Mouse (Mus musculus) neural tube, embryonic 14.5 days (tissue): ENCODE data around the gene Hps1. TPM values are rescaled to one million over a fixed set of nuclear protein-coding genes. Genes with fewer than 3 reads are reported as not detected.

Experiments used
- ATAC-seq: fragments of 200-750 bp; cut with Nextera tagmentation; 2 replicates; pipeline ENCODE4 v1.8.0; 2017; ENCODE audit warnings: low read depth, mild to moderate bottlenecking, moderate TSS enrichment, moderate library complexity
- H3K27ac ChIP-seq: fragments of 300-500 bp; sonication (generic); 2 replicates; pipeline ENCODE4 v1.5.1; 2014; ENCODE audit warnings: low read depth, mild to moderate bottlenecking, control low read depth, low read length, moderate library complexity, mixed read lengths
- H3K27me3 ChIP-seq: fragments of 300-500 bp; sonication (generic); 2 replicates; pipeline ENCODE4 v1.6.1; 2014; ENCODE audit warnings: low read length; ENCODE audit not compliant: control insufficient read depth, insufficient read depth
- H3K36me3 ChIP-seq: fragments of 300-500 bp; sonication (generic); 2 replicates; pipeline ENCODE4 v1.6.1; 2014; ENCODE audit warnings: low read length, mixed read lengths; ENCODE audit not compliant: control insufficient read depth, insufficient read depth
- H3K4me1 ChIP-seq: fragments of 300-500 bp; sonication (generic); 2 replicates; pipeline ENCODE4 v1.6.1; 2014; ENCODE audit warnings: low read length; ENCODE audit not compliant: control insufficient read depth, insufficient read depth
- H3K4me2 ChIP-seq: fragments of 300-500 bp; sonication (generic); 2 replicates; pipeline ENCODE4 v1.6.1; 2014; ENCODE audit warnings: mild to moderate bottlenecking, low read depth, low read length, control low read depth
- H3K4me3 ChIP-seq: fragments of 300-500 bp; sonication (generic); 2 replicates; pipeline ENCODE4 v1.5.1; 2014; ENCODE audit warnings: low read depth, low read length, control low read depth, mixed read lengths
- H3K9ac ChIP-seq: fragments of 300-500 bp; sonication (generic); replicated peaks from 2 replicates; pipeline ENCODE4 v1.6.1; 2014; ENCODE audit warnings: low read depth, mild to moderate bottlenecking, control low read depth, low read length, mixed read lengths
- H3K9me3 ChIP-seq: fragments of 300-500 bp; sonication (generic); 2 replicates; pipeline ENCODE4 v1.6.1; 2016; ENCODE audit warnings: low read length; ENCODE audit not compliant: control insufficient read depth
- WGBS: fragments of 180-500 bp; shearing (Covaris S2); extraction: QIAGEN DNeasy Blood & Tissue Kit; methylation state at CpG from one replicate; pipeline ENCODE4 v1.1.7; 2014; 5-methylcytosine and 5-hydroxymethylcytosine counted together
- polyA plus RNA-seq: library from polyadenylated mRNA; unstranded; fragments of >200 nt; fragmentation: Nextera tagmentation; extraction: Ambion mirVana; gene quantifications from 2 replicates; pipeline ENCODE4 v1.2.1, GENCODE M21; 2014

Gene Hps1
- polyA plus RNA-seq, 1 experiment from 2014 or later = 10.3 TPM

- WGBS = 66% methylated on average over 5 of the region's 5 CpGs
- H3K4me1 ChIP-seq = no peaks in the 10 kb centered on the region
Observed at GRCm38 (mm10) chr19:42734982-42735381, 44.8 kb downstream of the Hps1 start.

GRCm38 (mm10) chr19:42727424-42727823 is 52.4 kb downstream of the Hps1 start:
- Histone ChIP-seq H3K27me3 (no peaks in the 10 kb centered on the region), H3K27ac (no peak overlapping the region), H3K4me1 (0 out of 2 replicates have a peak, but pooled peaks cover 2% of the 10 kb centered on the region), H3K4me2 (no peak overlapping the region), H3K4me3 (no peak overlapping the region), H3K9ac (no peak overlapping the region), H3K36me3 (no peaks in the 10 kb centered on the region), H3K9me3 (no peaks in the 10 kb centered on the region)
- WGBS = 89% methylated on average over 4 of the region's 4 CpGs
- ATAC-seq = no peak

More at GRCm38 (mm10) chr19:42734982-42735381, 44.8 kb downstream of the Hps1 start:
- no peaks in the 10 kb centered on the region for H3K9me3 ChIP-seq
- H3K27me3 ChIP-seq = no peaks in the 10 kb centered on the region
- no peak overlapping the region for H3K4me2 ChIP-seq
- H3K9ac ChIP-seq = no peak overlapping the region
- no peak overlapping the region for H3K27ac ChIP-seq
- ATAC-seq = no peak
- no peak overlapping the region for H3K4me3 ChIP-seq
- no peaks in the 10 kb centered on the region for H3K36me3 ChIP-seq

DNA sequence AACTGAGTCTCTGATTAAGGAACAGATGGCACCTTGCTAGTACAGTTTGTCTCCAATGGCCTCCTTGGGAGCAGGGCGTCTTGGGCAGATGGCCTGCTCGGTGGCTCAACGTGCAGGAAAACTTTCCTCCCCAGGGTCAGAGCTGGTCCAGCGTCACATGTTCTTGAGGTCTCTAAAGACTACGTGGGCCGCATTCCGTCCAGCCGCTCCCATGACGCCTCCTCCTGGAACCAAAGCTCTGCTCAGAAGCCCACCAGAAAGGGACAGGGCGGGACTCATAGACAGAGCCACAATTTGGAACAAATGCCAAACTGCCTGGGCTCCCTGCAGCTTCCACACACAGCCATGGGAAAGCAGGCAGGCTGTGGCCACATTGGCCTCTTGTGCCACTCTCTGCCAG is 53.0 kb downstream of the Hps1 start:
- H3K4me3 ChIP-seq = no peak overlapping the region
- H3K27ac ChIP-seq = no peak overlapping the region
- H3K27me3 ChIP-seq = no peaks in the 10 kb centered on the region
- H3K4me2 ChIP-seq = no peak overlapping the region
- no peak for ATAC-seq
- 89% methylated on average over 10 of the region's 10 CpGs for WGBS
- H3K9me3 ChIP-seq = no peaks in the 10 kb centered on the region
- no peaks in the 10 kb centered on the region for H3K36me3 ChIP-seq
- H3K4me1 ChIP-seq = 0 out of 2 replicates have a peak, but pooled peaks cover 5% of the 10 kb centered on the region
- no peak overlapping the region for H3K9ac ChIP-seq

DNA sequence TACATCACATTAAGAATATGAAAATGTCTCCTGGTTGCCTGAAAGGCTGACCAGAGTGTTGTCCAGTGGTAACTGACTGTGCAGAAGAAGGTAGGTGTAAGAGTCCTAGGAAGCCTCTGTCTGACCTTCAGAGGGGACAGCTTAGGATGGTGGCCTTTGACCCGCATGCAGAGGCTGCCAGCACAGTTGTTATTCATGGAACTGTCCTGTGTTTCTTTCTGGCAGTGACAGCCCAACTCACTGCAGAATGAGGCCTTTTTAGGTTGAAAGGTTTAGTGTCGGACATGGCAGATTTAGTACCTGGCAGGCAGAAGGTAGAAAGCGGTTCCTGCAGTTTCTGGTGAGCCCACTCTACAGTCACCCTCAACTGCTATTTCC is 53.8 kb downstream of the Hps1 start:
- Histone ChIP-seq H3K27me3 (no peaks in the 10 kb centered on the region), H3K9ac (no peak overlapping the region), H3K4me2 (no peak overlapping the region), H3K9me3 (no peaks in the 10 kb centered on the region), H3K4me1 (0 out of 2 replicates have a peak, but pooled peaks cover 5% of the 10 kb centered on the region), H3K4me3 (no peak overlapping the region), H3K27ac (no peak overlapping the region), H3K36me3 (no peaks in the 10 kb centered on the region)
- no peak for ATAC-seq
- 56% methylated on average over 3 of the region's 3 CpGs for WGBS

DNA sequence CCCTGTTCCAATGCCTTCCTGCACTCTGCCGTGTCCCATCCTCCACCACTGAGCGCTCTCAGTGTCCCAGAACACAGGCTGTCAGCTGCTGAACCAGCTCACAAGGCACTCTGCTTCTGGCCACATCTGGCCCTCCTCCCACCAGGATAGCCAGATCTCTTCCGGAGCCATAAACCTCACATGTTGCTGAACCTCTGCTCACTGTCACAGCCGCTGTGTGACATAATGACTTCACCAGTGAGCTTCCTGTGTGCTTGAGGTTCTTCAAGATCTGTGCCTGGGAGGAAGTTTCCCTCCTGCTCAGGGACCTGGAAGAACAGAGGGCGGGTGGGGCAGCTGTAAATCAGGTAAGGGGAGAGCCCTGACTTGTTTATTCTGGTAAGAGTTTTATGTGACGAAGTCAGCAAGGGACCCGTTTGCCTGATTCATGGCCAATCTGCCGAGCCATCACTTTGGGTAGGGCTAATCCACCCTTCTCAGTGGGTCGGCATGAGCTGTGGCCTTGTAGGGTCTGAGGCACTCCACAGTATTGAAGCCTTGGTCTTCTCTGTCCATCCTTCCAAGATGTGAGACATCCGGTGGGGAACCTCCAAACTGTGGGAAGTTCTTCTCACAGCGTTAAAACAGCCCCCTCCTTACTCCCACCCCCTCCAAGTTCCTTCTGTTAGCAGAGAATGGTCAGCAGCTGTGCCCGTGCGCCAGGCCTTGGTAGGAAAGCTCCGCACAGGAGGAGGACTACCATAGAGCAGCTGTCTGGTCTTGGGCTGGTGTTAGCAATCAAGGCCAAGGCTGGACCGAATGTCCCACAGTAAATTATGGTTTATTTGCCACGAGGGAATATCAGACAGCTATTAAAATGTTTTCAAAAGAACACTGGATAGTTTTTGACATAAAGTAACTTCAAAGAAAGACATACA is 54.5 kb downstream of the Hps1 start:
- no peak overlapping the region for H3K9ac ChIP-seq
- no peaks in the 10 kb centered on the region for H3K27me3 ChIP-seq
- ATAC-seq = peak; percentile 28; the same call in 1 of the 2 replicates
- WGBS = 47% methylated on average over 16 of the region's 16 CpGs
- no peak overlapping the region for H3K4me2 ChIP-seq
- 0 out of 2 replicates have a peak, but pooled peaks cover 5% of the 10 kb centered on the region for H3K4me1 ChIP-seq
- no peaks in the 10 kb centered on the region for H3K36me3 ChIP-seq
- no peaks in the 10 kb centered on the region for H3K9me3 ChIP-seq
- H3K4me3 ChIP-seq = no peak overlapping the region
- no peak overlapping the region for H3K27ac ChIP-seq

- Histone ChIP-seq H3K36me3 (no peaks in the 10 kb centered on the region), H3K4me2 (no peak overlapping the region), H3K9me3 (no peaks in the 10 kb centered on the region), H3K4me1 (0 out of 2 replicates have a peak, but pooled peaks cover 5% of the 10 kb centered on the region), H3K27me3 (no peaks in the 10 kb centered on the region), H3K4me3 (no peak overlapping the region), H3K9ac (no peak overlapping the region), H3K27ac (no peak overlapping the region)
- WGBS = 78% methylated on average over 6 of the region's 6 CpGs
- no peak for ATAC-seq
Observed at GRCm38 (mm10) chr19:42723302-42723701, 56.5 kb downstream of the Hps1 start.

- Histone ChIP-seq H3K4me1 (0 out of 2 replicates have a peak, but pooled peaks cover 5% of the 10 kb centered on the region), H3K4me3 (no peak overlapping the region), H3K27ac (no peak overlapping the region), H3K9ac (no peak overlapping the region), H3K9me3 (no peaks in the 10 kb centered on the region), H3K36me3 (no peaks in the 10 kb centered on the region), H3K4me2 (no peak overlapping the region), H3K27me3 (no peaks in the 10 kb centered on the region)
- 0% methylated on average over 2 of the region's 2 CpGs for WGBS
- ATAC-seq = peak; percentile 57; the same call in 1 of the 2 replicates
Observed at GRCm38 (mm10) chr19:42722500-42722899, 57.3 kb downstream of the Hps1 start.

DNA sequence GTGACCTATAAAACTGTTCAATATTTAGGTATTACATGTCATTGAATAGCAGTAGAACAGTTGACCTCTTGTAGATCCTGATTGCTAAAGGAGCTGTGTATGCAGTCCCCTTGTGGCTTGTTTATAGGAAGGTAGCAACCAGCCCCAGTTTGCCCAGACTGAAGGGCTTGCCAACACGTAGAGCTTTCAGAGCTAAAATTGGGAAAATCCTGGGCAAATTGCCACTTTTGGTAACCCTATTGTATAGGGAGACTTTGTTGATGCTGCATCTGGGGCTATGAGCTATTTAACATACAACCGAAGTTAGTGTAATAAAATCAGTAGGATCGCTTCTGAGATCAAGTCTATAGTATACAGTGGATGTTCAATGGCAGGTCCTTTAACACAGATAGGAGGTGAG is 61.7 kb downstream of the Hps1 start:
- Histone ChIP-seq H3K4me3 (no peak overlapping the region), H3K27ac (no peak overlapping the region), H3K4me2 (no peak overlapping the region), H3K27me3 (no peaks in the 10 kb centered on the region), H3K4me1 (0 out of 2 replicates have a peak, but pooled peaks cover 5% of the 10 kb centered on the region), H3K9ac (no peak overlapping the region), H3K9me3 (no peaks in the 10 kb centered on the region), H3K36me3 (no peaks in the 10 kb centered on the region)
- no peak for ATAC-seq
- WGBS = 65% methylated on average over 3 of the region's 3 CpGs

- H3K4me1 ChIP-seq = 0 out of 2 replicates have a peak, but pooled peaks cover 5% of the 10 kb centered on the region
- H3K27me3 ChIP-seq = no peaks in the 10 kb centered on the region
- H3K36me3 ChIP-seq = no peaks in the 10 kb centered on the region
- H3K27ac ChIP-seq = no peak overlapping the region
- no peak overlapping the region for H3K4me2 ChIP-seq
- WGBS = 79% methylated on average over 5 of the region's 5 CpGs
- no peak overlapping the region for H3K4me3 ChIP-seq
- H3K9ac ChIP-seq = no peak overlapping the region
- no peaks in the 10 kb centered on the region for H3K9me3 ChIP-seq
- no peak for ATAC-seq
Observed at GRCm38 (mm10) chr19:42717668-42718067, 62.1 kb downstream of the Hps1 start.
